Mouse (Mus musculus) heart, adult 2 months (tissue): ENCODE measurements around the gene Nudt21. TPM values are rescaled to one million over a fixed set of nuclear protein-coding genes. Genes with fewer than 3 reads are reported as not detected.

Experiments used
- DNase-seq, 2 experiments: peaks; one replicate each; pipeline ENCODE4 v3.0.0; 2021
- H3K27ac ChIP-seq: fragments of 200-600 bp; 2 replicates; pipeline ENCODE4 v1.8.1; 2022
- H3K27me3 ChIP-seq: fragments of 200-500 bp; 2 replicates; pipeline ENCODE4 v1.6.1; 2012; ENCODE audit warnings: mild to moderate bottlenecking, low read length, inconsistent platforms, mixed read lengths; ENCODE audit not compliant: control insufficient read depth, insufficient read depth
- H3K36me3 ChIP-seq: fragments of 200-500 bp; 2 replicates; pipeline ENCODE4 v1.6.1; 2012; ENCODE audit warnings: low read length, inconsistent platforms; ENCODE audit not compliant: control insufficient read depth, insufficient read depth
- H3K4me1 ChIP-seq: fragments of 200-500 bp; 2 replicates; pipeline ENCODE4 v1.6.1; 2011; ENCODE audit warnings: low read length; ENCODE audit not compliant: control insufficient read depth, insufficient read depth
- H3K4me3 ChIP-seq: fragments of 200-600 bp; 2 replicates; pipeline ENCODE4 v1.8.1; 2022
- H3K79me2 ChIP-seq: fragments of 200-500 bp; replicated peaks from 2 replicates; pipeline ENCODE4 v1.6.1; 2012; ENCODE audit warnings: mild to moderate bottlenecking, inconsistent platforms, low read length, moderate library complexity, mixed read lengths; ENCODE audit not compliant: control insufficient read depth, insufficient read depth
- H3K9ac ChIP-seq: fragments of 200-500 bp; 2 replicates; pipeline ENCODE4 v1.6.1; 2012; ENCODE audit warnings: low read depth, mild to moderate bottlenecking, control low read depth, inconsistent platforms, low read length, mixed read lengths
- CTCF ChIP-seq: fragments of 200-600 bp; IDR thresholded peaks from 2 replicates; pipeline ENCODE4 v1.8.1; 2022; ENCODE audit warnings: antibody characterized with exemption, mild to moderate bottlenecking, moderate library complexity
- EP300 ChIP-seq: fragments of 200-500 bp; IDR thresholded peaks from 2 replicates; pipeline ENCODE4 v1.6.1; 2011; ENCODE audit warnings: low read depth, low read length, control low read depth; ENCODE audit not compliant: insufficient read depth
- POLR2A ChIP-seq: fragments of 200-500 bp; IDR thresholded peaks from 2 replicates; pipeline ENCODE4 v1.6.1; 2011; ENCODE audit warnings: mild to moderate bottlenecking, low read depth, low read length, control low read depth; ENCODE audit not compliant: insufficient read depth
- WGBS: fragments of 180-500 bp; shearing (Covaris S2); methylation state at CpG from one replicate; pipeline ENCODE4 v1.1.7; 2018; 5-methylcytosine and 5-hydroxymethylcytosine counted together
- intact Hi-C: fragments of 180-260 bp; cut with DNase I; formaldehyde crosslinking; loops from one replicate; pipeline ENCODE4 v1.15.1; 2025
- polyA plus RNA-seq: library from polyadenylated mRNA; depleted of rRNA; stranded (reverse); fragments of >200 nt; gene quantifications from 2 replicates; pipeline ENCODE4 v1.2.3, GENCODE M21; 2012
- total RNA-seq, 2 experiments: library from RNA; stranded (reverse); gene quantifications; 2 replicates each; pipeline ENCODE4 v1.2.3; 2021

The Nudt21 gene
- total and polyA plus RNA-seq, 3 experiments: 12.7 to 23.9 (median 22.4) TPM

DNA sequence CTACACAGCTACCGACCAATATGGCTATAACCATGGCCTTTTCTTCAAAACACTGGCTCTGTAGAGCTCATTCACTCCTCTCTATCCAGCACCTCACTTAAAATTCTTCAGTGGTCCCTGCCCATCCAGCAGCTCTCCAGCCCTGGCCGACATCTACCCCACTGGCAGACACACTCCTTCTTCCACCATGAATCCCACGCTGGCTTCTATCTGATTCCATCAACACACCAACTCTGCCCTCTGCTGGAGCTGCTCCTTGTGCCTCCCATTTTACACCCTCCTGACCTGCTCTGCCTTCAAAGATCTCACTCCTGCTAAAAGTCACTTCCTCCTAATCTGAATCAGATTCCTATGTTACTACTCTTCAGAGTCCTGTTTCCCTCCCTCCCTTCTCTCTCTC, 53.0 kb downstream of the Nudt21 start:
- peaks cover 4% of the 10 kb centered on the region for H3K4me1 ChIP-seq
- no peak overlapping the region for H3K4me3 ChIP-seq
- no peak for DNase-seq
- no peak overlapping the region for H3K27ac ChIP-seq
- H3K36me3 ChIP-seq: peaks cover 17% of the 10 kb centered on the region
- no peaks in the 10 kb centered on the region for H3K79me2 ChIP-seq
- H3K9ac ChIP-seq: no peak overlapping the region
- H3K27me3 ChIP-seq: no peaks in the 10 kb centered on the region
- 61% methylated on average over 3 of the region's 3 CpGs for WGBS
- intact Hi-C loops: no loop called here
- TF ChIP-seq POLR2A (no peak), CTCF (peak; percentile 35)

GRCm38 (mm10) chr8:93981679-93982215, 55.1 kb downstream of the Nudt21 start:
- H3K4me3 ChIP-seq: no peak overlapping the region
- DNase-seq: no peak
- intact Hi-C loops: no loop called here
- H3K9ac ChIP-seq: no peak overlapping the region
- 65% methylated on average over 5 of the region's 5 CpGs for WGBS
- peaks cover 17% of the 10 kb centered on the region for H3K36me3 ChIP-seq
- TF ChIP-seq POLR2A (no peak), EP300 (no peak), CTCF (no peak)
- no peaks in the 10 kb centered on the region for H3K27me3 ChIP-seq
- no peak overlapping the region; the same call in none of the 2 replicates for H3K27ac ChIP-seq
- H3K79me2 ChIP-seq: no peaks in the 10 kb centered on the region
- peaks cover 4% of the 10 kb centered on the region for H3K4me1 ChIP-seq

- Histone ChIP-seq H3K4me1 (peaks cover 4% of the 10 kb centered on the region), H3K36me3 (peaks cover 17% of the 10 kb centered on the region), H3K27me3 (no peaks in the 10 kb centered on the region), H3K9ac (no peak overlapping the region), H3K4me3 (no peak overlapping the region), H3K79me2 (no peaks in the 10 kb centered on the region), H3K27ac (no peak overlapping the region)
- no peak for TF ChIP-seq POLR2A
- no peak for TF ChIP-seq EP300
- TF ChIP-seq CTCF: no peak
- DNase-seq: no peak
- 76% methylated on average over 4 of the region's 4 CpGs for WGBS
- intact Hi-C loops: no loop called here
These were observed 56.7 kb downstream of the Nudt21 start for GRCm38 (mm10) chr8:93980141-93980540.

GRCm38 (mm10) chr8:93976446-93977211, 60.2 kb downstream of the Nudt21 start:
- Histone ChIP-seq H3K79me2 (no peaks in the 10 kb centered on the region), H3K9ac (no peak overlapping the region), H3K27me3 (no peaks in the 10 kb centered on the region), H3K4me3 (no peak overlapping the region), H3K4me1 (peaks cover 3% of the 10 kb centered on the region; the same call in 1 of the 2 replicates), H3K36me3 (peaks cover 2% of the 10 kb centered on the region; the same call in 1 of the 2 replicates), H3K27ac (no peak overlapping the region)
- no peak for DNase-seq
- 85% methylated on average over 6 of the region's 6 CpGs for WGBS
- TF ChIP-seq CTCF (peak; percentile 50), POLR2A (no peak)
- intact Hi-C loops: no loop called here

DNA sequence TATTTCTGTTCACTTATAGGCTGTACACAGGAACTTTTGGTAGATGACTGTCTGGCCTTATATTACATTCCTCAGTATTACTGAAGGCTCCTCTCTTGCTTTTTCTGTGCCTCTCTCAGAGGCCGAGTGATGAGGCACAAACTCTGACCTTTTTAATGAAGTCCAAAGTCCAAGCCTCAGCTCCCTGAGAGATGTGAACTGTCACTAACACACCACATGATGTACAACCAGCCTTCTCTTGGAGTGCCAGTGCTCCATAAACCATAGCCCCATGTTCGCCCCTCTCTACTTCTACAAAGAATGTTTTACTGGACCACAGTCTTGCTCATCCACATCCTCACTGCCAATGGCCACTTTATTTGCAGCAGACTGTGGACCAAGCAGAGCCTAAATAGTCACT, 61.5 kb downstream of the Nudt21 start:
- Histone ChIP-seq H3K4me1 (no peaks in the 10 kb centered on the region; the same call in 1 of the 2 replicates), H3K27ac (no peak overlapping the region), H3K36me3 (no peaks in the 10 kb centered on the region), H3K79me2 (no peaks in the 10 kb centered on the region), H3K27me3 (no peaks in the 10 kb centered on the region), H3K9ac (no peak overlapping the region), H3K4me3 (no peak overlapping the region)
- TF ChIP-seq CTCF (no peak), EP300 (no peak), POLR2A (no peak)
- DNase-seq: no peak
- 91% methylated on average over 2 of the region's 2 CpGs for WGBS
- intact Hi-C loops: no loop called here

DNA sequence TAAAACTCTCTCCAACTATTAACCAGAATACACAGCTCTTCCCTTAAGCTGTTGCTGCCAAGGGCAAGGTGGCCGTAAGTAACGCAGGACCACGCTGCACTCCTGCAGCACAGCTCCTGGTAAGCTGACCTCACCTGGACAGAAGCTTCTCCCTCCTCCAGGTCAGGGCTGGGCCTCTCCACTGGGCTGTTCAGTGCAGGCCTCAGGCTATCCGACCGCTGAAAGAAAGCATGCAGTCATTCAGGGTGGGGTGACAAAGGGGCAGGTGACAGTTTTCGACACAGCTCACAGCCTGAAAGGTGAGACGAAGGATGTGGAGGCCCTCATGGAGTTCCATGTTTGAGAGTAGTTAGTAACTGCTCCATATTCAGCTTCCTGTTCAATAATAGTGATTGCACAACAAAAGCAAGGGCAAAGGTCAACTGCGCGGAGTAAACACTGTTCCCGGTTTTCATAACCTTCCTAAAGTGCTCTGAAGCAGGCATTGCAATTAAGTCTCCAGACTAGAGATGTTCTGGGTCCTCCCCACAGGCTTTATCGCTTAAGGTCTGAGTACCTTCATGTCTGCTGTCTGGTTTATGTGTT, 62.1 kb downstream of the Nudt21 start:
- TF ChIP-seq POLR2A (no peak), CTCF (no peak), EP300 (no peak)
- no peaks in the 10 kb centered on the region for H3K27me3 ChIP-seq
- no peaks in the 10 kb centered on the region for H3K36me3 ChIP-seq
- peaks cover 2% of the 10 kb centered on the region; the same call in 1 of the 2 replicates for H3K4me1 ChIP-seq
- DNase-seq: peak in 1 of 2 experiments; percentile 12
- H3K79me2 ChIP-seq: no peaks in the 10 kb centered on the region
- H3K4me3 ChIP-seq: no peak overlapping the region
- WGBS: 92% methylated on average over 11 of the region's 11 CpGs
- intact Hi-C loops: no loop called here
- H3K9ac ChIP-seq: no peak overlapping the region
- H3K27ac ChIP-seq: no peak overlapping the region
